Mouse (Mus musculus) forebrain, embryonic 15.5 days (tissue): Measurements from ENCODE around the gene Eif2ak4. TPM values are rescaled to one million over a fixed set of nuclear protein-coding genes. Genes with fewer than 3 reads are reported as not detected.

Source experiments
- ATAC-seq: fragments of 200-750 bp; cut with Nextera tagmentation; replicated peaks from 2 replicates; pipeline ENCODE4 v1.8.0; 2017; ENCODE audit warnings: mild to moderate bottlenecking, moderate TSS enrichment, moderate library complexity
- H3K27ac ChIP-seq: fragments of 300-500 bp; sonication (generic); replicated peaks from 2 replicates; pipeline ENCODE4 v1.5.1; 2015; ENCODE audit warnings: mild to moderate bottlenecking, inconsistent platforms
- H3K27me3 ChIP-seq: fragments of 300-500 bp; sonication (generic); 2 replicates; pipeline ENCODE4 v1.6.1; 2015; ENCODE audit warnings: inconsistent platforms
- H3K36me3 ChIP-seq: fragments of 300-500 bp; sonication (generic); 2 replicates; pipeline ENCODE4 v1.6.1; 2015; ENCODE audit warnings: mild to moderate bottlenecking, inconsistent platforms
- H3K4me1 ChIP-seq: fragments of 300-500 bp; sonication (generic); 2 replicates; pipeline ENCODE4 v1.6.1; 2015; ENCODE audit warnings: inconsistent platforms
- H3K4me2 ChIP-seq: fragments of 300-500 bp; sonication (generic); replicated peaks from 2 replicates; pipeline ENCODE4 v1.6.1; 2015; ENCODE audit warnings: mild to moderate bottlenecking, inconsistent platforms
- H3K4me3 ChIP-seq: fragments of 300-500 bp; sonication (generic); 2 replicates; pipeline ENCODE4 v1.5.1; 2015; ENCODE audit warnings: mild to moderate bottlenecking, inconsistent platforms
- H3K9ac ChIP-seq: fragments of 300-500 bp; sonication (generic); replicated peaks from 2 replicates; pipeline ENCODE4 v1.6.1; 2015; ENCODE audit warnings: mild to moderate bottlenecking, inconsistent platforms
- H3K9me3 ChIP-seq: fragments of 300-500 bp; sonication (generic); 2 replicates; pipeline ENCODE4 v1.6.1; 2016; ENCODE audit warnings: inconsistent platforms
- WGBS: fragments of 180-500 bp; shearing (Covaris S2); methylation state at CpG from one replicate; pipeline ENCODE4 v1.1.7; 2015; ENCODE audit warnings: mixed read lengths; 5-methylcytosine and 5-hydroxymethylcytosine counted together
- polyA plus RNA-seq: library from polyadenylated mRNA; unstranded; fragments of >200 nt; fragmentation: Nextera tagmentation; extraction: Ambion mirVana; gene quantifications from 2 replicates; pipeline ENCODE4 v1.2.1, GENCODE M21; 2015

Gene Eif2ak4
- polyA plus RNA-seq, 1 experiment from 2014 or later: 8.1 TPM

DNA sequence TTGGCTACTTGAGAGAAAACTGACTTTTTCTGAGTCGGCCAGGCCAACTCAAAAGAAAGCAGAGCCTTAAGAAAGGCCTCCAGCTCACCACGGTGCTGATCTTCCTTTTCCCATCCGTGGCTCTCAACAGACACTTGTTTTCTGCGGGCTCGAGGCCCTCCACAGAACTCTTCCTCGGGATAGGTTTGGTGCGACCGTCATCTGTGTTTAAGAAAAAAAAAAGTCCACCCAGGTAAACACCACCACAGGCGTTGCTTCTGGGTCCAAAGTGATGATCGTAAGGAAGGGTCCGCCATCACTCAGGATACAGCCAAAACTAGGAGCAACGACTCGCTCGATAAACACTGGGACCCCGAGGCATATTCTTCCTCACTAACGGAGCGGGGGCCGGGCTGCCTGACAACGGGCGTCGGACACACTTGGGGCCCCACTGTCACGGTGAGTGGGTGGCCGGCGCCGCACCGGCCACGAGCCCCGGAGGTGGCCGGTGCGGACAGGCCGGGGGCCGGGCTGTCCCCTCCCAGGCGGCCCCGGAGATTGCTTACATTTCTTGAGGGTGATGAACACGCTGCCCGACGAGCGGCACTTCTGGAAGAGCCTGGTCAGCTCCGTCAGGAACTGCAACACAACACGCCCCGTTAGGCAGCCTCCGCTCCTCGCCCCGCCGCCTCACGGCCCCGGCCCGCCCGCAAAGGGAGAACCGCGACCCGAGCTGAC is 90.6 kb downstream of the Eif2ak4 start:
- 2% methylated on average over 51 of the region's 52 CpGs for WGBS
- Histone ChIP-seq H3K36me3 (peaks cover 22% of the 10 kb centered on the region), H3K27me3 (no peaks in the 10 kb centered on the region), H3K4me3 (peak overlapping the region; percentile 78), H3K4me2 (peak overlapping the region; percentile 67), H3K9me3 (no peaks in the 10 kb centered on the region), H3K9ac (peak overlapping the region; percentile 85), H3K4me1 (peaks cover 20% of the 10 kb centered on the region), H3K27ac (peak overlapping the region; percentile 80)
- ATAC-seq: no peak

DNA sequence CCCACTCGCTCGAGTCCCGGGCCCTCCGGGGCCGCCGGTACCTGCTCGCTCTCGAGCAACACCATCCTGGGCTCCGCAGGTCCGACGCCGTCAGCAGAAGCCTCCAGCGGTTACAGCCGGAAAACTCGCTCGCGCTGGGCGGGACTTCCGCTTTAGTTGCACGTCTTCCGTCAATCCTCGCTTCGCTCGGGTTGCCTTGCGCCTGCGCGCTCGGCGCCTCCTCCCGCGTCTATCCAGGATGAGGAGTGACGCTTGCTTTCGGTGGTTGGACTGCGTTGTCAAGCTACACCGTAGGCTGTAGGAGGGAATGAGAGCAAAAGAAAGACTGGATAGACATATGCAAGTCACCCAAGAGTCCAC is 91.1 kb downstream of the Eif2ak4 start, which contains the start of gene Srp14:
Gene Srp14, minus strand, starts transcription at position 162 of the 360 bp plus-strand sequence.
- peak within 1 kb of the TSS; percentile 80 for H3K27ac ChIP-seq
- H3K27me3 ChIP-seq: no peaks in the 10 kb centered on the region
- WGBS: under 1% methylated on average over 35 of the region's 35 CpGs
- no peaks in the 10 kb centered on the region for H3K9me3 ChIP-seq
- peak within 1 kb of the TSS; percentile 67 for H3K4me2 ChIP-seq
- peak within 1 kb of the TSS; percentile 85 for H3K9ac ChIP-seq
- peaks cover 20% of the 10 kb centered on the region for H3K4me1 ChIP-seq
- peak within 1 kb of the TSS; percentile 78 for H3K4me3 ChIP-seq
- peaks cover 17% of the 10 kb centered on the region for H3K36me3 ChIP-seq
- peak; percentile 98 for ATAC-seq

DNA sequence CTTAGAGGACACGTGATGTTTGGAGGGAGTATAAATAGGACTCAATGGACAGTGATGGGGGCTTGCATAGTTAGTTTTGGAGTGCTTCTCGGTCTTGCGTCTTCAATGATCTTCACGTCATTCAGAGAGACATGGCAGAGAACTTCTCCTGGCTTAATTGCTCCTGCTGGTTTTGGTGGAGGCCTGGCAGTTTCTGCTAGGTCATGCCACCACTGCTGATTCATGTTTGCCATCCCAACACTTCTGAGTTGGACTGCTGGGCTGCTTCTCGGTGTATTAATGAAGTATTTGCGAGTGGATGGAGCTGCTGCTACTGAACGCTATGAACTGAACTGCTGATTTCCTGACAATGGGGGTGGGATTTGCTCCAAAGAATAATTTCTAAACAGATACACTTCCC is 92.5 kb downstream of the Eif2ak4 start:
- no peak overlapping the region for H3K9ac ChIP-seq
- no peak overlapping the region for H3K4me3 ChIP-seq
- no peaks in the 10 kb centered on the region for H3K27me3 ChIP-seq
- H3K4me2 ChIP-seq: no peak overlapping the region
- 92% methylated on average over 7 of the region's 7 CpGs for WGBS
- peaks cover 20% of the 10 kb centered on the region for H3K4me1 ChIP-seq
- no peak for ATAC-seq
- peaks cover 12% of the 10 kb centered on the region for H3K36me3 ChIP-seq
- no peak overlapping the region for H3K27ac ChIP-seq
- H3K9me3 ChIP-seq: no peaks in the 10 kb centered on the region

DNA sequence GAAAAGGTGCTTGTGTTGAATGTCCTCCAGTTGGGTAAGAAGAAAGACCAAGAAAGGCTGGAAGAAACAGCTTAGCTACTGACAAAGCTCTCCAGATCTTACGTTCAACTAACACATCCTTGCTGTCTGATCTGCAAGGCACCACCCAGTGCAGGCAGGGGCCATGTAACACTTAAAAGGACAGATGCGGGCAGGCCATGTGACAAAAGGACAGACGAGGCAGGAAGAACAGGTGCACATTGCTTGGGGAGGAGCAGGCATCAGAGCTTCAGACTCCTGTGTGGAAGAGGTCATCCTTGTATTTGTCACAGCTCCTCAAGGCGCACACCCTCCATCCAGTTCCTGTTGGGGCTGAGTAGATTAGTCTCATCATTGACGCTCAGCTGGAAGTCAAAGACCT is 94.6 kb downstream of the Eif2ak4 start:
- WGBS: 82% methylated on average over 5 of the region's 5 CpGs
- no peak for ATAC-seq
- Histone ChIP-seq H3K27me3 (no peaks in the 10 kb centered on the region), H3K4me2 (no peak overlapping the region), H3K27ac (no peak overlapping the region), H3K4me1 (peaks cover 14% of the 10 kb centered on the region), H3K9ac (no peak overlapping the region), H3K36me3 (no peaks in the 10 kb centered on the region), H3K9me3 (no peaks in the 10 kb centered on the region), H3K4me3 (no peak overlapping the region)

DNA sequence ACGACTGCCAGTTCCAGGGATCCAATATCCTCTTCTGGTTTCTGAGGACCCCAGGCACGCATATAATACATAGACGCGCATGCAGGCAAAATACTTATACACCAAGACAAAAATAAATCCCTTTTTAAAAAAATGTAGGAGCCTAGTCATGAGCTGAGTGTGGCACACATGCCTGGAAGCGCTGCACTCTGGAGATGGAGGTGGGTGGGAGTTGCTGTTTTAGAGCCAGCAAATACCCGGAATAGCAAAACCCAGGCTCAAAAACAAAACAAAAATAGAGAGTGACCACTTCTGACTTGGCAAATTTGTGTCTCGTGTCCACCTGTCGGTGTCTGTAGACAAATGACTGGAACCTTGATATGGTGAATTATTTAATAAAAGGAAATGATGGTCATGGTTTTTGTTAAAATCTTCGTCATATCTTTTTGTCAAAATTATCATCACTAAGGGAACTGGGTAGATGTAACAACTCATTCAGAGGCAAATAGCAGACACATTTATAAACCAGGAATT is 96.0 kb downstream of the Eif2ak4 start:
- no peak overlapping the region for H3K4me2 ChIP-seq
- H3K4me1 ChIP-seq: 0 out of 2 replicates have a peak, but pooled peaks cover 5% of the 10 kb centered on the region
- no peak overlapping the region for H3K27ac ChIP-seq
- no peaks in the 10 kb centered on the region for H3K27me3 ChIP-seq
- H3K9me3 ChIP-seq: no peaks in the 10 kb centered on the region
- ATAC-seq: no peak
- no peak overlapping the region for H3K4me3 ChIP-seq
- no peaks in the 10 kb centered on the region for H3K36me3 ChIP-seq
- 88% methylated on average over 9 of the region's 9 CpGs for WGBS
- H3K9ac ChIP-seq: no peak overlapping the region

DNA sequence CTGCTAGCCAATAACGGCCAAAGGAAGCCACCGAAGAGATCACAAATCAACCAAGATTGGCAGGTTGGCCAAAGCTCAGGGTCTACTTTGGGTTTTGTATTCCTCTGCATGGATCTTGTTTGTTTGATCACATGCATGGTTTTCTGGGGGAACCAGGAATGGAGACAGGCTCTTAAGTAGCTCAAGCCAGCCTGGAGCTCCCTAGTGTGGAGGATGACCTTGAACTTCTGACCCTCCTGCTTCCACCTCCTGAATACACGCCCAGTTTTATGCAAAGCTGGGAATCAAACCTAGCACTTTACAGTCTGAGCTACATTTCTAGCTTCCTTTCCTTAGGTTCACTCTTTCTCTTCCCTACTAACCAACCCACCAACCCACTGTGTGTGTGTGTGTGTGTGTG is 97.0 kb downstream of the Eif2ak4 start:
- H3K4me1 ChIP-seq: no peaks in the 10 kb centered on the region
- H3K4me3 ChIP-seq: no peak overlapping the region
- WGBS: 89% methylated on average over 3 of the region's 3 CpGs
- H3K27ac ChIP-seq: no peak overlapping the region
- H3K9ac ChIP-seq: no peak overlapping the region
- no peaks in the 10 kb centered on the region for H3K9me3 ChIP-seq
- H3K36me3 ChIP-seq: no peaks in the 10 kb centered on the region
- H3K4me2 ChIP-seq: no peak overlapping the region
- no peaks in the 10 kb centered on the region for H3K27me3 ChIP-seq
- ATAC-seq: no peak

DNA sequence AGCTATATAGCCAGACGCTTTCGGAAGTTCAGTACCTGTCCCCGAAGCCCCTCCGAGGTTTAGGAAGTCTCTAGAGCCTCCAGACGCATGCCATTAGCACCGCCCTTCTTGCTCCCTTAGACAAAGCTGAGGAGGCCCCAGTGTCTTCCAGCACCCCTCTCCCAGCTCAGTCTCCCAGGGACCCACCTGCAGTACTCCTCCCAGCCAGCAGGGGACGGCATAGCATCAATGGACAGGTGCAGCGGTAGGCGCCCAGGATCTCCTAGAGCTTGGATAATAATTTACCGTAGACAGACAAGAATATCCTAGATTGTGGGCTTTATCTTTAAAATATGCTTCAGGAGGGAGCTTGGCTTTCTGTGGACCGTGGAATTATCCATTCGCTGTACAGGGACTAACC is 98.5 kb downstream of the Eif2ak4 start:
- Histone ChIP-seq H3K36me3 (no peaks in the 10 kb centered on the region), H3K27me3 (no peaks in the 10 kb centered on the region), H3K27ac (no peak overlapping the region), H3K9me3 (no peaks in the 10 kb centered on the region), H3K9ac (no peak overlapping the region), H3K4me3 (no peak overlapping the region), H3K4me2 (no peak overlapping the region), H3K4me1 (no peaks in the 10 kb centered on the region)
- 13% methylated on average over 12 of the region's 12 CpGs for WGBS
- no peak; the same call in 1 of the 2 replicates for ATAC-seq

DNA sequence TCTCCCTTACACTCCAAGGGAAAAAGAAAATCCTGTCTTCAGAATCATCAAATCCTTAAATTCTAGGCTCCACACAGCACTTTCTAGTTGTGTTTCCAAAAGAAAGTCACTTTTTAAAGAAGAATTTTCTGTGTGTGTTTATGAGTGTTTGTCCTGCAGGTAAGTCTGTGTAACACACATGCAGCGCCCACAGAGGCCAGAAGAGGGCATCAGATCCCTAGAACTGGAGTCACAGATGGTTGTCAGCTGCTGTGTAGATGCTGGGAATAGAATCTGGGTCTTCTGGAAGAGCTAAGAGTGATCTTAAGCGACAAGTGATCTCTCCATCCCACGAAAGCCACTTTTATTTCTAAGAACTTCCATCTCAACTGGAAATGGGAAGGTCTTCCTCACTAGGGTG is 99.4 kb downstream of the Eif2ak4 start:
- Histone ChIP-seq H3K4me3 (no peak overlapping the region), H3K27ac (no peak overlapping the region), H3K27me3 (no peaks in the 10 kb centered on the region), H3K4me1 (no peaks in the 10 kb centered on the region), H3K36me3 (no peaks in the 10 kb centered on the region), H3K9ac (no peak overlapping the region), H3K4me2 (no peak overlapping the region), H3K9me3 (no peaks in the 10 kb centered on the region)
- 65% methylated on average over 3 of the region's 3 CpGs for WGBS
- no peak for ATAC-seq

DNA sequence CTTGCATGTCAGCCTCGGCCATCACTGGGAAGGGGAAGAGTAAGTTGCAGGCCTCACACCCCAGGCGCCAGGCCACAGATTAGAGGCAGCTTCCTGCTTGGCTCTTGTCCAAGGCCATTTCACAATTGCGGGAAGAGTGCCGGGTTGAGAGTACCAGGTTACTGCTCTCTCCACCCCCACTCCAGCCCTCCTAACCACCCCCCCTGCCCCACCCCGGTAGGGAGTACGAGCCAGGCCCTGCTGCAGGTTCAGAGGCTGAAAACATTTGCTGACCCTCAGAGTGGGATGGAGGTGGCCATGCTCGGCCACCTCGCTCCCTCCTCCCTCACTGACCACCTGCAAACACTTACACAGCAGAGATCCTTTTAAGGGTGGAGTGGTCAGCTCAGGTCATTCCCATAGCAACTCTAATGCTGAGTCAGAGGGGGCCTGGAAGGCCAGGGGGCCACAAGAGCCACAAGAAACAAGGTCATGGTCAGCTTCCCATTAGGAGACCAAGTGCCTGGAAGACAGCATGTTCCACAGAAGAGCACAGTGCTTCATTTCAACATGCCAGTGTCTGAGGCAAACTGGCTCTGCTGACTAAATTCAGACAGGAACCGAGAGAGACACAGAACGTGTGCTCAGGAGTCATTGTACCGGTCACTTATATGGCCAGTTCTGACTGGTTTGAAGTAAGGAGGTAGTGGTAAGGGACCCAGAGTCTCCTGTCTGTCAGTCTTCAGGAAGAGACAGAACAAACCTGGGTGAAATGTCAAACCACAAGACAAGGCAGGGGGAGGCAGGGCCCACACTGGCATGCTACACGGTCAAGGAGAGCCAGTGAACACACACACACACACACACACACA is 102.0 kb downstream of the Eif2ak4 start:
- no peak for ATAC-seq
- 49% methylated on average over 12 of the region's 12 CpGs for WGBS
- H3K9me3 ChIP-seq: no peaks in the 10 kb centered on the region

DNA sequence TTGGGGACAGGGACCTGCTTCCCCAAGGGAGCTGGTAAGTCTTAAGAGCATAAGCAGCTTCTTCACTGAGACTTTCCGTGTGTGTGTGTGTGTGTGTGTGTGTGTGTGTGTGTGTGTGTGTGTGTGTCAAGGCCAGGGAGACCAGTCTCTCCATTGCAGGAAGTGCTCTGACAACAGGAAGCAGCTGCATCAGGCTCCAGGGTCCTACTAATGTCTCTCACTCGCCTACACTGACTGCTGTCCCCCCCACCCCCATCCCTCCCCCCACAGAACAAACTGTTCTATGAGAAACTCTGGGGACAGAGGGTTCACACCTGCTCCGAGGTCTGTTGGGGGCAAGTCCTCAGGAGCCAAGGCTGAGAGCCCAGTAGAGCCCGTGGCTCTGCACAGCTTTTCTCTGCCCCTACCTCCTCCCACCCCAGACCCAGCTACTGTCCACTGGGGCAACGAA is 102.9 kb downstream of the Eif2ak4 start:
- H3K9me3 ChIP-seq: no peaks in the 10 kb centered on the region
- no peaks in the 10 kb centered on the region for H3K27me3 ChIP-seq
- H3K27ac ChIP-seq: no peak overlapping the region
- H3K4me3 ChIP-seq: no peak overlapping the region
- no peak overlapping the region for H3K9ac ChIP-seq
- no peaks in the 10 kb centered on the region for H3K36me3 ChIP-seq
- H3K4me2 ChIP-seq: no peak overlapping the region
- WGBS: 61% methylated on average over 5 of the region's 5 CpGs
- H3K4me1 ChIP-seq: no peaks in the 10 kb centered on the region
- ATAC-seq: no peak

More for the DNA sequence above, 102.0 kb downstream of the Eif2ak4 start:
- H3K9ac ChIP-seq: no peak overlapping the region
- no peak overlapping the region for H3K27ac ChIP-seq
- H3K4me3 ChIP-seq: no peak overlapping the region
- H3K27me3 ChIP-seq: no peaks in the 10 kb centered on the region
- no peaks in the 10 kb centered on the region for H3K36me3 ChIP-seq
- H3K4me2 ChIP-seq: no peak overlapping the region
- H3K4me1 ChIP-seq: no peaks in the 10 kb centered on the region

DNA sequence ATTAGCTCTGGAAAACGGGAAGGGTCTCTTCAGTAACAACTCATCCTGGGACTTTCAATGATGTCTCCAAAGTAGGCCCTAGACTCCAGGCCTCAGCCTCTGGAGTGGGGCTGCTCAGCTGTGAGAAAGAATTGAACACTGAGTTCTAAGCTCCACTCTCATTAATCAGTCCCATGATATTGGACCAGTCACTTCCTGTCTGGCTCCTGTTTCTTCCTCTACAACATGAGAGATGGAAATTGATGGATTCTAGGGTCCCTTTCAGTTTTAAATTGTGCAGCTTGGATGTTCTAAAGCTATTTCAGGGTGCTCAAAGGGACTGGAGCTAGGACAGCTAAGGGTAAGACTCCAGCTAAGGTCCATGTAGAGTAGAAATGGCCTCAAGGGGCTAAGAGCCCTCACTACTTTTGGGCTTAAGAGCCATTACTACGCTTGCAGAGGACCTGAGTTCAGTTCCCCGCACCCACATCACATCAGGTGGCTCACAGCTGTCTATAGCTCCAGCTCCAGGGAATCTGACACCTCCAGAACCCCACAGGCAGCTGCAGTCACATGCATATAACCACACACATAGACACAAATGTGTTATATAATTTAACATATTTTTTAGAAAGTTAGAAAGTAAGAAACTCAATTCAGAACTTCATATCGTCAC is 103.5 kb downstream of the Eif2ak4 start:
- no peaks in the 10 kb centered on the region for H3K27me3 ChIP-seq
- H3K36me3 ChIP-seq: no peaks in the 10 kb centered on the region
- H3K4me3 ChIP-seq: no peak overlapping the region
- H3K27ac ChIP-seq: no peak overlapping the region
- no peak overlapping the region for H3K9ac ChIP-seq
- H3K4me1 ChIP-seq: no peaks in the 10 kb centered on the region
- H3K4me2 ChIP-seq: no peak overlapping the region
- ATAC-seq: no peak
- H3K9me3 ChIP-seq: no peaks in the 10 kb centered on the region
- WGBS: 86% methylated on average over 4 of the region's 4 CpGs

DNA sequence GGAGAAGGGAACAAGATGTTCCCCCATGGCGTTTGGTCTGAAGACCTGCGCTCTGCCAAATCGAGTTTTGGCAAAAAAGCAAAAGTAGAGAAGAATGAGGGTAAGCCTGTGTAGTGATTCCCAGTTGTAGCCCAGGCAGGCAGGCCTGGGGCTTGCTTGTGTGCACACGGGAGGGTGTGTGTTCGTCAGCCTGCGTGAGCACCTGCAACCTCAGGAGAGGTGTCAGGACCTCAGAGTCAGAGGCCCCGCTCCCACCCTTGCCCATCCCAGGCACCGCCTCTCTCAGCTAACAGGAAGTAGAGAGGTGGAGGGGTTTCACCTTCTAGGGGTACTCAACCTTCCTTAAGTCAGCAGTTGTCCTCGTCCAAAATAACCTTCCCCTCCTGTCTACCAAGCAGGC is 106.6 kb downstream of the Eif2ak4 start:
- Histone ChIP-seq H3K27me3 (no peaks in the 10 kb centered on the region), H3K36me3 (no peaks in the 10 kb centered on the region), H3K9me3 (no peaks in the 10 kb centered on the region), H3K4me2 (no peak overlapping the region), H3K9ac (no peak overlapping the region), H3K4me3 (no peak overlapping the region), H3K4me1 (peaks cover 3% of the 10 kb centered on the region; the same call in 1 of the 2 replicates), H3K27ac (no peak overlapping the region)
- no peak for ATAC-seq
- 73% methylated on average over 9 of the region's 9 CpGs for WGBS
